Mouse (Mus musculus) liver, embryonic 14.5 days (tissue): Measurements from ENCODE around the gene Usp34. TPM values are rescaled to one million over a fixed set of nuclear protein-coding genes. Genes with fewer than 3 reads are reported as not detected.
"Not testable (repeated sequence)": the region's sequence is repeated elsewhere in the genome, so short reads cannot be mapped to it uniquely, and the experiment has no call there.

ENCODE experiments used
- ATAC-seq: fragments of 200-750 bp; cut with Nextera tagmentation; 2 replicates; pipeline ENCODE4 v1.8.0; 2017; ENCODE audit warnings: moderate number of reproducible peaks, mild to moderate bottlenecking, moderate library complexity; ENCODE audit not compliant: insufficient read depth
- DNase-seq, 3 experiments: peaks; one replicate each; pipeline ENCODE4 v3.0.0-alpha.2; 2012 to 2013; ENCODE audit warnings: low read depth in 3 of 3, low spot score in 3 of 3
- H3K27ac ChIP-seq: fragments of 300-500 bp; sonication (generic); 2 replicates; pipeline ENCODE4 v1.5.1; 2014; ENCODE audit warnings: moderate library complexity, mild to moderate bottlenecking, control low read depth, inconsistent platforms
- H3K27me3 ChIP-seq: fragments of 300-500 bp; sonication (generic); 2 replicates; pipeline ENCODE4 v1.6.1; 2014; ENCODE audit warnings: mild to moderate bottlenecking, low read length, moderate library complexity; ENCODE audit not compliant: control insufficient read depth, insufficient read depth
- H3K36me3 ChIP-seq: fragments of 300-500 bp; sonication (generic); replicated peaks from 2 replicates; pipeline ENCODE4 v1.6.1; 2014; ENCODE audit warnings: low read depth; ENCODE audit not compliant: control insufficient read depth, insufficient read depth
- H3K4me1 ChIP-seq, 2 experiments: fragments of 200-500 bp in 1 of 2; fragments of 300-500 bp in 1 of 2; sonication (generic) in 1 of 2; replicated peaks; 2 replicates each; pipeline ENCODE4 v1.6.1; 2012 to 2014; ENCODE audit warnings: antibody characterized with exemption in 1 of 2, inconsistent platforms in 1 of 2, low read length in 1 of 2; ENCODE audit not compliant: control insufficient read depth in 2 of 2, insufficient read depth in 2 of 2
- H3K4me2 ChIP-seq: fragments of 300-500 bp; sonication (generic); 2 replicates; pipeline ENCODE4 v1.6.1; 2014; ENCODE audit warnings: low read depth, mild to moderate bottlenecking, control low read depth, moderate library complexity
- H3K4me3 ChIP-seq, 2 experiments: fragments of 200-500 bp in 1 of 2; fragments of 300-500 bp in 1 of 2; sonication (generic) in 1 of 2; 2 replicates each; pipeline ENCODE4 v1.5.1; 2012 to 2014; ENCODE audit warnings: low read depth in 2 of 2, low read length in 2 of 2, mild to moderate bottlenecking in 2 of 2, control low read depth in 1 of 2, inconsistent platforms in 1 of 2, moderate library complexity in 1 of 2; ENCODE audit not compliant: insufficient read depth in 1 of 2
- H3K9ac ChIP-seq: fragments of 300-500 bp; sonication (generic); replicated peaks from 2 replicates; pipeline ENCODE4 v1.6.1; 2014; ENCODE audit warnings: mild to moderate bottlenecking, control low read depth, moderate library complexity
- H3K9me3 ChIP-seq: fragments of 300-500 bp; sonication (generic); 2 replicates; pipeline ENCODE4 v1.6.1; 2016; ENCODE audit warnings: low read length, mixed read lengths; ENCODE audit not compliant: control insufficient read depth
- CTCF ChIP-seq: IDR thresholded peaks from 2 replicates; pipeline ENCODE4 v1.5.1; 2016; ENCODE audit warnings: antibody characterized with exemption, low read depth, control low read depth
- EP300 ChIP-seq: IDR thresholded peaks from 2 replicates; pipeline ENCODE4 v1.6.1; 2016; ENCODE audit warnings: antibody characterized with exemption, low read depth
- WGBS: fragments of 180-500 bp; shearing (Covaris S2); extraction: QIAGEN DNeasy Blood & Tissue Kit; methylation state at CpG from one replicate; pipeline ENCODE4 v1.1.7; 2014; ENCODE audit not compliant: insufficient replicate concordance; 5-methylcytosine and 5-hydroxymethylcytosine counted together
- polyA plus RNA-seq, 2 experiments: library from polyadenylated mRNA; depleted of rRNA in 1 of 2; stranded (reverse) in 1 of 2; unstranded in 1 of 2; fragments of >200 nt; fragmentation: Nextera tagmentation in 1 of 2; extraction: Ambion mirVana in 1 of 2; gene quantifications; 2 replicates each; pipeline versions ENCODE4 v1.2.1 to v1.2.3; 2012 to 2014

Gene Usp34
- polyA plus RNA-seq, 2 experiments = 9.9 to 11.1 TPM

DNA sequence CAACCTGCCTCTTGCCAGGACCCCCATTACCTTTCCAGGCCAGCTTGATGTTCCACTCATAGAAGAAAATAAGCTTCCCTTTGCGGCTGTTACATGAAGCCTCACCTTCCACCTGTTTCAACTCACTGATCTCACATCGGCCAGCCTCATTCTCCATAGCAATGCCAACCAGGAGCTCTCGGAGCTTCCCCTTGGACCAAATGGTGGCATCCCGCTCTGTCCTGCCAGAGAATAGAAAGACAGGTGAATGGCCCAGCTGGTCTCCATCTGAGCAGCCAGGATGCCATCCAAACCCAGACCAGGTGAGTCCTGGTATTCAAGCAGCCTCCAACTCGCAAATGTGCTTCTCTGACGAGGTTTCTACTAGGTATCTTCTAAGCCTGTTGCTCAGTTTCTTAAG lies 190.0 kb downstream of the Usp34 start:
- H3K4me1 ChIP-seq = peaks cover 15 to 16% of the 10 kb centered on the region in 2 experiments
- no peak for ATAC-seq
- TF ChIP-seq CTCF (no peak), EP300 (no peak)
- peak overlapping the region; percentile 91 for H3K4me2 ChIP-seq
- no peak overlapping the region for H3K27ac ChIP-seq
- H3K9me3 ChIP-seq = no peaks in the 10 kb centered on the region
- H3K9ac ChIP-seq = peak overlapping the region; percentile 89
- no peaks in the 10 kb centered on the region for H3K27me3 ChIP-seq
- H3K4me3 ChIP-seq = peak overlapping the region; percentile 71 to 88
- peaks cover 17% of the 10 kb centered on the region for H3K36me3 ChIP-seq
- no peak for DNase-seq
- 59% methylated on average over 6 of the region's 6 CpGs for WGBS

DNA sequence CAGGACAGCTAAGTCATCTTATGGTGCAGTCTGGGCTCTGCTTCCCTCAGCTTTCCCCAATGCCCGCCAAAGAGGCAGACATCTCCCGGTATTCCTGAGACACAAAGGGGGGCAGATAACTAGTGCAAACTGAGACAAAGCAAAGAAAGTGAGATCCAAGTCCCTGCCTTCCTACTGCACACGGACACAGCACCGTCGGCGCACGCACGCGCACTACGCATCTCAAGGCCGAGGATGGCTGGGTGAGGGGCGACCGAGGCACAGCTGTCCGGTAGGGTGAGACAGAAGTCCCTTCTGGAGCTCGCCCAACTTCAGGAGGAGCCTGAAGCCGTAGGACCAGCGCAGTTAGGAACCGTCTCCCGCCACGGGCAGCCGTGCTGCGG lies 190.6 kb downstream of the Usp34 start:
- Histone ChIP-seq H3K9me3 (no peaks in the 10 kb centered on the region), H3K4me1 (peaks cover 15 to 16% of the 10 kb centered on the region in 2 experiments), H3K9ac (peak overlapping the region; percentile 89), H3K27me3 (no peaks in the 10 kb centered on the region), H3K36me3 (peaks cover 12% of the 10 kb centered on the region), H3K4me2 (peak overlapping the region; percentile 91), H3K4me3 (peak overlapping the region; percentile 71 to 88), H3K27ac (peak overlapping the region; percentile 51)
- under 1% methylated on average over 22 of the region's 22 CpGs for WGBS
- TF ChIP-seq EP300 (no peak), CTCF (no peak)
- DNase-seq (peak; percentile 31 to 55 (median 44)), ATAC-seq (peak; percentile 66)

DNA sequence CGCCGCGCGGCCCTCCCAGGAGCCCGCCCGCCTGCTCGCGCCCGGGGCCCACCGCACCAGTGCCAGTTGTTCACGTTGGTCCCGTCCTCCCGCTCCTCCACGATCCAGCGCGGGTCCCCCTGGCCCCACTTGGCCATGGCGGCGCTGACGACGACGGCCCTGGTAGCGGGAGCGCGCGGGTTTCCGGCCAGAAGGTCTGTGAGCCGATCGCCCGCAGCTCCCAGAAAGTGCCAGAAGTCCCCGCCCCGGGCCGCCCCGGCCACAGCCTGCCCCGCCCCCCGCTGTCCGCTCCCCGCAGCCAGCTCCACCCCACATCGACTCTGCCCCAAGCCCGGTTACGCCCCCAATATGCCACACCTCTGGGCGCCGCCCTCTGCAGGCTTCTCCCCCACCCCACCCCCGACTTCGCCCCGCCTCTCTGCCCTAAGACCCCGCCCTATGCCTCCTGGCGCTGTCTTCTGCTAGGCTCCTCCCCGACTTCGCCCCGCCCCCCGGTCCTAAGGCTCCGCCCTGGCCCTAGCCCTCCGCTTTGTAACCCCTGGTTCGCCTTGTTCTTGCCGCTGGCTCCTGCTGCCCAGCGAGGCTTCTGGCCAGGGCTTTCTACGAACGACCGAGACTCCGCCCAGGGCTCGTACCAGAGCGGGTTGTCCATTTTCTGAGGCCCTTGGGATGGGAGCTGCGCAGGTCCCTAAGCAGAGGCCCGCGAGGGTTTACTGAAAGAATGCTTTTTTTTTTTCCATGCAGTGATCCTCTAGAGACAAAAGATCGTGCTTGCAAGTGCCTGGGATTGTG lies 191.2 kb downstream of the Usp34 start, which contains the start of gene Ahsa2:
Gene Ahsa2 (minus strand): TSS at position 313 of the 792 bp plus-strand sequence.
- 2% methylated on average over 54 of the region's 66 CpGs for WGBS

GRCm38 (mm10) chr11:23498609-23499008 lies 191.9 kb downstream of the Usp34 start:
- no peaks in the 10 kb centered on the region for H3K9me3 ChIP-seq
- no peak for ATAC-seq
- peak overlapping the region; percentile 51 for H3K9ac ChIP-seq
- WGBS = 9% methylated on average over 5 of the region's 5 CpGs
- peak in 2 of 3 experiments; percentile 23 to 28 for DNase-seq
- H3K4me1 ChIP-seq = peaks cover 15 to 16% of the 10 kb centered on the region in 2 experiments
- H3K4me3 ChIP-seq = peak overlapping the region; percentile 61 to 62
- no peaks in the 10 kb centered on the region; the same call in none of the 2 replicates for H3K36me3 ChIP-seq
- no peak overlapping the region for H3K27ac ChIP-seq
- H3K4me2 ChIP-seq = peak overlapping the region; percentile 76
- H3K27me3 ChIP-seq = no peaks in the 10 kb centered on the region
- no peak for TF ChIP-seq EP300
- TF ChIP-seq CTCF = no peak

More for the DNA sequence above, 191.2 kb downstream of the Usp34 start, which contains the start of gene Ahsa2:
- Histone ChIP-seq H3K4me1 (peaks cover 15 to 16% of the 10 kb centered on the region in 2 experiments), H3K4me3 (peak within 1 kb of the TSS; percentile 71 to 88), H3K27me3 (no peaks in the 10 kb centered on the region), H3K9ac (peak within 1 kb of the TSS; percentile 89), H3K27ac (peak within 1 kb of the TSS; percentile 51), H3K4me2 (peak within 1 kb of the TSS; percentile 91), H3K36me3 (peaks cover 6% of the 10 kb centered on the region), H3K9me3 (no peaks in the 10 kb centered on the region)
- DNase-seq = peak; percentile 93 to 94 (median 94)
- ATAC-seq = peak; percentile 94
- TF ChIP-seq EP300 (no peak), CTCF (no peak)

DNA sequence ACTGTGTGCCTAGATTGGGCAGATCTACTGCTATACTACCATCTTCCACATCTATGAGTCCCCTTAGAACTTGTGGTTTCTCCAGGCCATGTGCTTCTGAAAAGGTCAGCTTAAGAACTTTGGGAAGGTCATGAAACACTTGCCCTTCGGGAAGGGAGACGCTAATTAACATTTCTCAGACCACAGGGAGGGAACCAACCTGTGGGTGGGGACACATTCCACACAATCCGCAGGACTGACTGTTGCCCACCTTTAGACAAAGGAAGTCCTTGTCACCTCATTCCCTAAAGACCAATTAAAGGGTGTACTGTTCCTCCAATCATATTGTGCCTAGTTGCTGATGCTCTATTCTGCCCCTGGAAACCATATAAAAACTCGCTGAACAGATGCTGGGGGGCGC lies 198.1 kb downstream of the Usp34 start:
- H3K27ac ChIP-seq, DNase-seq, ATAC-seq, H3K9ac ChIP-seq, H3K36me3 ChIP-seq, H3K27me3 ChIP-seq, H3K9me3 ChIP-seq, H3K4me3 ChIP-seq, H3K4me2 ChIP-seq, H3K4me1 ChIP-seq: not testable (repeated sequence)
- 66% methylated on average over 5 of the region's 5 CpGs for WGBS

DNA sequence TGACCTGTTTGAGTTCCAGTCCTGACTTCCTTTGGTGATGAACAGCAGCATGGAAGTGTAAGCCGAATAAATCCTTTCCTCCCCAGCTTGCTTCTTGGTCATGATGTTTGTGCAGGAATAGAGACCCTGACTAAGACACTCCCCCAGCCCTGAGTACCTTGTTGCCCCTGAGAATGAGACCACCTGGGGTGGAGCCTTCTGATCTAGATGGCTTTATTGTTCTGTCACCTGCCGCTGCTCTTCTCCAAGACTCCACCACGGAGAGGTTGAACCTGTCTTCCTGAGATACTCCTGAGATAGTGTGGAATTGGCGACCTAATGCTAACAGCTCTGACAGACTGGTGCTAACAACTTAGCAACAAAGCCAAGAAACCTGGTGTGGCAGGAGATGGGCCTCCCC lies 208.1 kb downstream of the Usp34 start:
- H3K27ac ChIP-seq, ATAC-seq, H3K4me2 ChIP-seq, H3K36me3 ChIP-seq, DNase-seq, H3K4me1 ChIP-seq, H3K27me3 ChIP-seq, H3K4me3 ChIP-seq, H3K9ac ChIP-seq, H3K9me3 ChIP-seq: not testable (repeated sequence)
- 37% methylated on average over 4 of the region's 4 CpGs for WGBS
